Mouse (Mus musculus) small intestine, adult 2 months (tissue): ENCODE measurements around the gene Zfp219. TPM values are rescaled to one million over a fixed set of nuclear protein-coding genes. Genes with fewer than 3 reads are reported as not detected.

Source experiments
- H3K27ac ChIP-seq: fragments of 200-500 bp; 2 replicates; pipeline ENCODE4 v1.5.1; 2012; ENCODE audit warnings: low read depth, low read length, control low read depth, inconsistent platforms; ENCODE audit not compliant: insufficient read depth
- H3K27me3 ChIP-seq: fragments of 200-500 bp; 2 replicates; pipeline ENCODE4 v1.6.1; 2012; ENCODE audit warnings: mild to moderate bottlenecking, moderate library complexity, low read length, inconsistent platforms; ENCODE audit not compliant: control insufficient read depth, insufficient read depth
- H3K36me3 ChIP-seq: fragments of 200-500 bp; 2 replicates; pipeline ENCODE4 v1.6.1; 2012; ENCODE audit warnings: mild to moderate bottlenecking, low read length, control low read depth, inconsistent platforms; ENCODE audit not compliant: control insufficient read depth, insufficient read depth
- H3K4me1 ChIP-seq: fragments of 200-500 bp; 2 replicates; pipeline ENCODE4 v1.6.1; 2012; ENCODE audit warnings: low read length, inconsistent platforms, mixed read lengths; ENCODE audit not compliant: control insufficient read depth, insufficient read depth, insufficient read length
- H3K4me3 ChIP-seq: fragments of 200-500 bp; 2 replicates; pipeline ENCODE4 v1.5.1; 2012; ENCODE audit warnings: low read depth, mild to moderate bottlenecking, control low read depth, inconsistent platforms, low read length, moderate library complexity
- CTCF ChIP-seq: fragments of 200-500 bp; IDR thresholded peaks from 2 replicates; pipeline ENCODE4 v1.5.1; 2012; ENCODE audit warnings: low read depth, mild to moderate bottlenecking, control low read depth, inconsistent platforms, low read length, moderate library complexity, mixed read lengths; ENCODE audit not compliant: insufficient replicate concordance, insufficient read length; ENCODE audit errors: extremely low read depth
- POLR2A ChIP-seq: fragments of 200-500 bp; IDR thresholded peaks from 2 replicates; pipeline ENCODE4 v1.6.1; 2012; ENCODE audit warnings: low read depth, mild to moderate bottlenecking, control low read depth, inconsistent platforms, low read length, moderate library complexity
- WGBS: fragments of 180-500 bp; shearing (Covaris S2); methylation state at CpG from one replicate; pipeline ENCODE4 v1.1.7; 2018; 5-methylcytosine and 5-hydroxymethylcytosine counted together
- polyA plus RNA-seq: library from polyadenylated mRNA; depleted of rRNA; stranded (reverse); fragments of >200 nt; gene quantifications from 2 replicates; pipeline ENCODE4 v1.2.3, GENCODE M21; 2012

The Zfp219 gene
- polyA plus RNA-seq, 1 experiment: 72.7 TPM

- no peak overlapping the region for H3K27ac ChIP-seq
- peaks cover 3% of the 10 kb centered on the region for H3K4me1 ChIP-seq
- WGBS: 86% methylated on average over 26 of the region's 26 CpGs
These were observed 11.2 kb downstream of the Zfp219 start for GRCm38 (mm10) chr14:52009361-52009760.

GRCm38 (mm10) chr14:52008321-52009203 is 12.0 kb downstream of the Zfp219 start:
- no peak for TF ChIP-seq POLR2A
- peak; percentile 100 for TF ChIP-seq CTCF
- peaks cover 3% of the 10 kb centered on the region for H3K4me1 ChIP-seq
- 56% methylated on average over 38 of the region's 38 CpGs for WGBS
- no peaks in the 10 kb centered on the region for H3K27me3 ChIP-seq
- H3K4me3 ChIP-seq: no peak overlapping the region
- H3K27ac ChIP-seq: no peak overlapping the region
- peaks cover 38% of the 10 kb centered on the region for H3K36me3 ChIP-seq

More at GRCm38 (mm10) chr14:52009361-52009760, 11.2 kb downstream of the Zfp219 start:
- Histone ChIP-seq H3K4me3 (no peak overlapping the region), H3K36me3 (peaks cover 33% of the 10 kb centered on the region), H3K27me3 (no peaks in the 10 kb centered on the region)
- no peak for TF ChIP-seq POLR2A
- TF ChIP-seq CTCF: no peak

GRCm38 (mm10) chr14:52006771-52007170 is 13.8 kb downstream of the Zfp219 start:
- no peak overlapping the region for H3K27ac ChIP-seq
- 95% methylated on average over 23 of the region's 23 CpGs for WGBS
- peaks cover 43% of the 10 kb centered on the region for H3K36me3 ChIP-seq

GRCm38 (mm10) chr14:52006241-52006640 is 14.3 kb downstream of the Zfp219 start:
- TF ChIP-seq POLR2A: no peak
- peak; percentile 8; the same call in 1 of the 2 replicates for TF ChIP-seq CTCF
- H3K36me3 ChIP-seq: peaks cover 43% of the 10 kb centered on the region
- no peak overlapping the region for H3K4me3 ChIP-seq
- 83% methylated on average over 8 of the region's 8 CpGs for WGBS
- peaks cover 3% of the 10 kb centered on the region for H3K4me1 ChIP-seq
- no peaks in the 10 kb centered on the region for H3K27me3 ChIP-seq
- H3K27ac ChIP-seq: no peak overlapping the region

More at GRCm38 (mm10) chr14:52006771-52007170, 13.8 kb downstream of the Zfp219 start:
- no peak overlapping the region for H3K4me3 ChIP-seq
- H3K4me1 ChIP-seq: peaks cover 3% of the 10 kb centered on the region
- H3K27me3 ChIP-seq: no peaks in the 10 kb centered on the region
- TF ChIP-seq POLR2A (no peak), CTCF (no peak)

DNA sequence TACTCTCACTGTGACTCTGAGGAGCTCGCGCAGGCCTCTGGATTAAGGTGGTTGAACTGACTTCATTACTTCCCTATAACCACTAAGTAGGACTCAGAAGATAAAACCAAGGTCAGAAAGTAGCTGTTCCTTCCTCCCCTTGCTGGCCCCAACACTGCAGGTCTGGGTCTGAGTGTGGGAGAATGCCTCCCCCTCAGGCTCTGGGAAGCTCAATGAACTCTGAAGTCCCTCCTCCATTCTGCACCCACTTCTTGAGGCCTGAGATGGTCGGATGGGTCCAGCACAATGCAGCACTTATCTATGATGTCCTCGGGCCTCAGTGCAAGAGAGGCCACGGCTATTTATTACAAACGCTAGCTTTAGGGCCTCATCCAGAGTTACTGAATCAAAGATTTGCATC is 14.9 kb downstream of the Zfp219 start:
- H3K4me1 ChIP-seq: peaks cover 3% of the 10 kb centered on the region
- H3K36me3 ChIP-seq: peaks cover 43% of the 10 kb centered on the region
- TF ChIP-seq CTCF: no peak
- TF ChIP-seq POLR2A: no peak
- no peaks in the 10 kb centered on the region for H3K27me3 ChIP-seq
- 72% methylated on average over 6 of the region's 6 CpGs for WGBS
- H3K4me3 ChIP-seq: no peak overlapping the region
- H3K27ac ChIP-seq: no peak overlapping the region

DNA sequence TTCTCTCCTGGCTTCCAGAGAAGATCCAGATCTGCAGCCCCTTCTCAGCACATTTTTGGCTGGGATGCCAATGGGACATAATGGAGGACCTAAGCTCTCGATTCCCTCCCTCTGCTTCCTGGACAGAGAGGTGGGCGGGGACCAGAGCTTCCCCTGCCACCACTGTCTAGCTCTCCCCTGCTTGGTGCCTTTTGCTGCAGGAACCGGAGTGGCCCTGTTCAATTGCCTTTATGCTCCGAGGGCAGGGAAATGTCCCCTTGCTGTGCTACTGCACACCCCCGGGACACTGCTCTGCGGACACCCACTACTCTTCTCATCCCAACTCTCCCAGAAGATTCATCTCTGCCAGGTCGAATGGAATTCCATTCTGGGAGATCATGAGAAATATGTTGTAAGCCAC is 15.4 kb downstream of the Zfp219 start:
- WGBS: 74% methylated on average over 7 of the region's 7 CpGs
- no peak overlapping the region for H3K27ac ChIP-seq

DNA sequence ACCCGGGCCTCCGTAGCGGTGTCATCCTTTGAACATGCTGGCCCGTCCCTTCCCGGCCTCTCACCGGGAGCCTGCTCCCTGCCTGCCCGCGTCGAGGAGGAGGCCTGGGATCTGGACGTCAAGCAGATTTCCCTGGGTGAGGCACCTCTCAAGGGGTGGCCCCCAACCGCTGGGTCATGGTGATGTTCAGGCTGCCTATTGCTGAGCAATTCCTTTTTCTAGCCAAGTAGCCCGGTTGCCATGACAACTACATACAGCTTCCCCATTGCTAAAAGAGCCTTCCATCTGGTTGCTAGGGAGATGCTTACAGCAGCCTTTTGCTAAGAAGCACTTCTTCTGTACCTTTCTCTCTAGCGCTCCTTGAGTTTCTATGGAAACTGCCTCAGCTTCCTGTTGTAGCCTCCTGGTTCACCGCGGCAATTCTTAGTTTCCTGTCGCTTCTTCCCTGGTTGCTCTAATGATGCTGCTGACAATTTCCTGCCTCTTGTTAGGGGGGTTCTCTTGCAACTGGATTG is 16.5 kb downstream of the Zfp219 start:
- 77% methylated on average over 16 of the region's 16 CpGs for WGBS
- H3K4me1 ChIP-seq: peaks cover 1% of the 10 kb centered on the region

More for the DNA sequence above, 15.4 kb downstream of the Zfp219 start:
- Histone ChIP-seq H3K4me1 (peaks cover 3% of the 10 kb centered on the region), H3K27me3 (no peaks in the 10 kb centered on the region), H3K4me3 (no peak overlapping the region), H3K36me3 (peaks cover 43% of the 10 kb centered on the region)
- TF ChIP-seq CTCF (no peak), POLR2A (no peak)

More for the DNA sequence above, 16.5 kb downstream of the Zfp219 start:
- TF ChIP-seq CTCF: no peak
- Histone ChIP-seq H3K27me3 (no peaks in the 10 kb centered on the region), H3K4me3 (no peak overlapping the region), H3K36me3 (peaks cover 43% of the 10 kb centered on the region), H3K27ac (no peak overlapping the region)
